Mouse (Mus musculus): Measurements from ENCODE around the gene Ccdc189.

DNA sequence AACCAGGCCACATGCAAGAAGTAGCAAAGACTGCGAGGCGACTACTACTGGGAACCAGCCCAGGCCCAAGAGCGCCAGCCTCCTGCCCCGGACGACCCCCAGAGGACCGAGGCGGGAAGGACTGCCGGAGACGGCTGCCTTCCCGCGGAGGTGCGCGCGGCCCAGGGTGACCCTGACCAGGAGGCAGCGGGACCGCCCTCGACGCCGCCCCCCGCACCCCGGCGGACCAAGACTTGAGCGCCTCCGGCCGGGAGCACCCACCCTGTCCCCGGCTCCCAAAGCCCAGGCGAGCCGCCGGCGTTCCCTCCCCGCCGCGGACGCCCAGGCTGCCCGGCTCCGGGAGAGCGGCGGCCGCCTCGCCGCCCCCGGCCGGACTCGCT is 26.1 kb upstream of the Ccdc189 start:
- no peak for TF ChIP-seq CTCF (IDR thresholded peaks at IDR 0.05; ENCODE audit: control insufficient read depth, insufficient read depth, low read length)
- no peak for TF ChIP-seq POLR2A (IDR thresholded peaks at IDR 0.05; ENCODE audit: borderline replicate concordance, control insufficient read depth, low read depth, low read length)
